Mouse (Mus musculus): ENCODE measurements at regions not wholly inside any gene's neighbourhood (a gene's known extent, or its start where the extent isn't known, plus 50 kb on each side); places are given as distances from the start of the nearest gene placed in this dataset.
A peak's percentile ranks its signal among the peaks of the same experiment; 100 is the strongest.

DNA sequence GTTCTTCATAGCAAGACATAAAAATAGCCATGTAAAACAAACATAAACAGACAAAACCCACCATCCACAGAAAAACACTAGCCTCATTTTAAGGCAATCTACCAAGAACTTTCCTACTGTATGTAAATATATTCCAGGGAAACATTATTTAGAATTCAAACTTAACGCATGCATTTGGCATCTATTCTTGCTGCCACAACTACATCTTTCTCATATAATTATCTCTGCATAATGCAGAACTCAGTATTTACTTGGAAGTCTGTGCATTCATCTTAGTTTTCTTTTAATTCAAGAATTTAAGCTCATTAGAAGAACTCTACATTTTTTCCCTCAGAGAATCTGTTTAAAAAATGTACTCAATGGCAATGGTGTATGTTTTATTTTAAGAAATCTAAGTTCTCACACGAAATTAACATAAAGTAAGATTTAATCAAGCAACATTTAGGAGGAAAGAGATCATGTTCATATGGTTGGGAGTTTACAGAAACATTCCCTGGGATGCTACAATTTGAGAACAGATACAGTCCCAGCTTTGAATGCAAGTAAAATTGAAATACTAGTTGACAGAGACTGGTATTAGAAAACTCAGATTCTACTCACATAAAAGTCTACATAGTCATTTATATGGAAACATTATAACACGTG is 1114.7 kb downstream of the Sorcs1 start:
- DNase-seq = no peak

DNA sequence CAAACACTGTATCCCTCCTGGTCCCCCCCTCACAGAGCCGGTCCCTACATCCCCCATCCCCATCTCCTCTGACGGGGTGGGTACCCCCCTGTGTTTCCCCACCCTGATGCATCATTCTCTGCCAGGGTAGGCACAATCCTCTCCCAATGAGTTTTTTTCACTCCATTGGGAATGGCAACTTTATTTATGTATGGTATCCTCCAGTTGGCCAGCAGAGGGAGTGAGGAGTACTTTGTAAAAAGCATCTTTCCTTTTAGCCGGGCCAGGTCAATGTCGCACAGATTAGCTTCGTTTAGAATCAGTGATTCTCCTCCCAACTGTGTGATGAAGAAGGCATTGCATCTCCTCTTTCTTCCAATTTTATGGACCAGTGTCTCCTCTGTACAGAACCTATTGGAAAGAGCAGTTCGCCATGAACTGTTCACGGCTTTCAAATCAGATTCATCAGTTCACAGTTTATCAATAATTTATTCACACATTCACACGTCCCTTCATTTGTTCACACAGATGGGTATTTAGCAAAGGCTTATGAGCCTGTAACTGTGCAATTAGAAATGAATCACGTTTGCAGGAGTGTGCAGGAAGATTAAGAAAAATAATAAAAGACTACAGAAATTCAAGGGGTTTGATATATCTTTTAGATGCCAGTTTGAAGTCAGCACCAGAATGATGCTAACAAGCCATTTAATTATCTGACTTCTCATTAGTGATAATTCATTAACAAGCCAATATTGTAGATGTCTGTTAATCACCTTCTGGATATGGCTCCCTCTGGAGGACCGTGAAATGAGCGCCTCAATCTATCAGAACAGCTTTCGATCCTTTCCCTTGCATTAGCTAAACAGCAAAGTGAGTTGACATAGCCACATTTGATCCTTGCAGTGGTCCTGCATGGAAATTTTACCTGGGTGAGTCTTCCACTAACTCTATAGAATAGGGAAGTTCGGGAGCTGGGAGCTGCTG is 1138.7 kb downstream of the Sorcs1 start:
- peak in 1 of 2 experiments; percentile 8 for DNase-seq

Data from heart, adult 18-20 months (tissue).